Mouse (Mus musculus): ENCODE results near the gene Bag5. TPM values are rescaled to one million over a fixed set of nuclear protein-coding genes. Genes with fewer than 3 reads are reported as not detected.

Bag5 gene
- total and polyA plus RNA-seq, 3 experiments, result 24.1 to 27.9 (median 25.6) TPM

DNA sequence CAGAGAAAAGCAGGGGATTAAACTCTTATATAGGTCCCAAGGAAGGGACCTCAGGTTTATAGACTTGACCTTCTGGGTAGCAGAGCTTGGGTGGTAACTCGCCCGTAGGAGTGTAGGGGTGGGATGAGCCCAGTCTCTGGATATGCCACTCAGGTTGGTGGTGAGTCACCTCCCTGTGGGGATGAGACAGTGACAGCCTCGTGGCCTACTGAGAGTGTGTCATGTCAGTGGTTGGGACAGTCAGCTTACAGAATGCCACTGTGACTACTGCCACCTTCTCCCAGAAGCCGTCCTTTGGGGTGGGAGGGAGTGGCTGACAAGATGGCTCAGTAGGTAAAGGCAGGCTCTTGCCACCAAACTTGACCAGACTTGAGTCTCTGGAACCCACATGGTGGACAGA lies 26.7 kb downstream of the Bag5 start:
- H3K4me1 ChIP-seq (ENCODE audit: control insufficient read depth in 1 of 2, insufficient read depth in 2 of 2), result peaks cover 0 to 19% of the 10 kb centered on the region in 2 experiments; a peak in 2 of 4 replicates
- in situ Hi-C loops (cut with MboI; ENCODE audit: low pct_ligation_motif_present, low pct_unique_long_range_greater_than_20kb, low sequenced_read_pairs), result no loop called here

GRCm38 (mm10) chr12:111682806-111683205 lies 30.3 kb downstream of the Bag5 start:
- in situ Hi-C loops (cut with MboI; ENCODE audit: low pct_ligation_motif_present, low pct_unique_long_range_greater_than_20kb, low sequenced_read_pairs) (no loop called here), dilution Hi-C loops (cut with MboI; ENCODE audit: extremely low pct_ligation_motif_present, extremely low pct_unique_long_range_greater_than_20kb, low sequenced_read_pairs) (no loop called here)
- H3K4me2 ChIP-seq (ENCODE audit: insufficient read depth, low read depth, poor library complexity, severe bottlenecking), result no peak overlapping the region
- H3K79me2 ChIP-seq (replicated peaks; ENCODE audit: control insufficient read depth, extremely low read depth, insufficient read depth, poor library complexity, severe bottlenecking), result peaks cover 21% of the 10 kb centered on the region
- peaks cover 9 to 37% of the 10 kb centered on the region in 2 experiments for H3K4me1 ChIP-seq (ENCODE audit: control insufficient read depth in 1 of 2, insufficient read depth in 2 of 2)
- H3K27ac ChIP-seq (ENCODE audit: insufficient read depth, low read depth), result no peak overlapping the region
- no peaks in the 10 kb centered on the region for H3K9me3 ChIP-seq (replicated peaks; ENCODE audit: low read length)
- DNase-seq (ENCODE audit: extremely low read depth), result no peak
- TF ChIP-seq RCOR1 (conservative IDR thresholded peaks at IDR 0.05; ENCODE audit: low read depth, low read length) (no peak), ELF1 (IDR thresholded peaks at IDR 0.05; ENCODE audit: low read depth, low read length) (no peak), POLR2A (IDR thresholded peaks at IDR 0.05; ENCODE audit: low read depth, low read length) (no peak), JUN (IDR thresholded peaks at IDR 0.05; ENCODE audit: insufficient read depth, low read depth, low read length) (no peak), TCF12 (IDR thresholded peaks at IDR 0.05; ENCODE audit: low read depth, low read length) (no peak), ZNF384 (IDR thresholded peaks at IDR 0.05; ENCODE audit: low read depth, low read length) (no peak), USF1 (IDR thresholded peaks at IDR 0.05; ENCODE audit: low read depth, low read length) (no peak), NRF1 (IDR thresholded peaks at IDR 0.05; ENCODE audit: low read depth, low read length) (no peak), CHD1 (IDR thresholded peaks at IDR 0.05; ENCODE audit: low read depth, low read length) (no peak)
- no peaks in the 10 kb centered on the region for H3K27me3 ChIP-seq (replicated peaks)
- H3K36me3 ChIP-seq (replicated peaks in 1 of 2; ENCODE audit: control insufficient read depth in 1 of 2, insufficient read depth in 1 of 2, low read length in 1 of 2), result peaks cover 40 to 72% of the 10 kb centered on the region in 2 experiments
- no peak overlapping the region for H3K9ac ChIP-seq (ENCODE audit: insufficient read depth, low read depth)
- no peak overlapping the region for H3K4me3 ChIP-seq (replicated peaks in 1 of 3; ENCODE audit: low read depth in 2 of 3, low read length in 2 of 3, poor library complexity in 1 of 3)

More for the DNA sequence above, 26.7 kb downstream of the Bag5 start:
- no peak for TF ChIP-seq CHD1 (IDR thresholded peaks at IDR 0.05; ENCODE audit: low read depth, low read length)
- no peak for TF ChIP-seq JUND (conservative IDR thresholded peaks at IDR 0.05; ENCODE audit: low read depth, low read length)
- no peak for TF ChIP-seq MAX (IDR thresholded peaks at IDR 0.05; ENCODE audit: low read length)
- no peak for TF ChIP-seq RCOR1 (conservative IDR thresholded peaks at IDR 0.05; ENCODE audit: low read depth, low read length)
- no peak for TF ChIP-seq IRF4 (IDR thresholded peaks at IDR 0.05; ENCODE audit: low read depth, low read length)
- no peak for TF ChIP-seq GABPA (IDR thresholded peaks at IDR 0.05; ENCODE audit: insufficient replicate concordance, low read depth, low read length)
- TF ChIP-seq SMC3 (IDR thresholded peaks at IDR 0.05; ENCODE audit: low read depth, low read length), result no peak
- no peak for TF ChIP-seq ZMIZ1 (IDR thresholded peaks at IDR 0.05; ENCODE audit: low read depth, low read length)
- TF ChIP-seq JUN (IDR thresholded peaks at IDR 0.05; ENCODE audit: insufficient read depth, low read depth, low read length), result no peak
- no peak for TF ChIP-seq ZKSCAN1 (IDR thresholded peaks at IDR 0.05; ENCODE audit: borderline replicate concordance, low read depth, low read length)
- Histone ChIP-seq H3K4me3 (replicated peaks in 1 of 3; ENCODE audit: low read depth in 2 of 3, low read length in 2 of 3, poor library complexity in 1 of 3) (no peak overlapping the region), H3K27ac (ENCODE audit: insufficient read depth, low read depth) (no peak overlapping the region), H3K27me3 (replicated peaks) (no peaks in the 10 kb centered on the region), H3K4me2 (ENCODE audit: insufficient read depth, low read depth, poor library complexity, severe bottlenecking) (no peak overlapping the region), H3K36me3 (replicated peaks in 1 of 2; ENCODE audit: control insufficient read depth in 1 of 2, insufficient read depth in 1 of 2, low read length in 1 of 2) (peaks cover 28 to 46% of the 10 kb centered on the region in 2 experiments), H3K9ac (ENCODE audit: insufficient read depth, low read depth) (no peak overlapping the region), H3K79me2 (replicated peaks; ENCODE audit: control insufficient read depth, extremely low read depth, insufficient read depth, poor library complexity, severe bottlenecking) (no peaks in the 10 kb centered on the region), H3K9me3 (replicated peaks; ENCODE audit: low read length) (no peaks in the 10 kb centered on the region)
- no peak for DNase-seq (ENCODE audit: extremely low read depth)
- dilution Hi-C loops (cut with MboI; ENCODE audit: extremely low pct_ligation_motif_present, extremely low pct_unique_long_range_greater_than_20kb, low sequenced_read_pairs), result no loop called here

Data from CH12.LX (cell line).